Mouse (Mus musculus) adrenal gland, postnatal 25 days (tissue): ENCODE data around the gene Gabarapl2. TPM values are rescaled to one million over a fixed set of nuclear protein-coding genes. Genes with fewer than 3 reads are reported as not detected.
A peak's percentile ranks its signal among the peaks of the same experiment; 100 is the strongest.
"Not testable (repeated sequence)": the region's sequence is repeated elsewhere in the genome, so short reads cannot be mapped to it uniquely, and the experiment has no call there.

Experiments used
- DNase-seq: peaks from one replicate; pipeline ENCODE4 v3.0.0; 2021; ENCODE audit warnings: mixed read lengths
- total RNA-seq: library from RNA; stranded (reverse); gene quantifications from 2 replicates; pipeline ENCODE4 v1.2.3, GENCODE M21; 2021

The Gabarapl2 gene
- total RNA-seq, 1 experiment from 2014 or later: 172 TPM

GRCm38 (mm10) chr8:111937184-111937583, 3.3 kb upstream of the Gabarapl2 start:
- no peak for DNase-seq

GRCm38 (mm10) chr8:111938076-111938985, 2.2 kb upstream of the Gabarapl2 start:
- not testable (repeated sequence) for DNase-seq

- DNase-seq: peak; percentile 51
Observed at GRCm38 (mm10) chr8:111939516-111940142, 874 bp upstream of the Gabarapl2 start.

GRCm38 (mm10) chr8:111941101-111941454, 575 bp downstream of the Gabarapl2 start:
- DNase-seq: peak; percentile 53

GRCm38 (mm10) chr8:111943544-111943943, 3.0 kb downstream of the Gabarapl2 start:
- no peak for DNase-seq

GRCm38 (mm10) chr8:111947144-111947543, 6.6 kb downstream of the Gabarapl2 start:
- DNase-seq: no peak

- no peak for DNase-seq
Observed at GRCm38 (mm10) chr8:111947954-111948353, 7.5 kb downstream of the Gabarapl2 start.

GRCm38 (mm10) chr8:111950846-111951245, 10.3 kb downstream of the Gabarapl2 start:
- no peak for DNase-seq

- DNase-seq: no peak
Observed at GRCm38 (mm10) chr8:111951317-111951716, 10.8 kb downstream of the Gabarapl2 start.

GRCm38 (mm10) chr8:111951936-111952335, 11.4 kb downstream of the Gabarapl2 start:
- no peak for DNase-seq

- DNase-seq: no peak
Observed at GRCm38 (mm10) chr8:111954844-111955594, 14.5 kb downstream of the Gabarapl2 start.

- DNase-seq: no peak
Observed at GRCm38 (mm10) chr8:111955879-111956278, 15.4 kb downstream of the Gabarapl2 start.

GRCm38 (mm10) chr8:111957231-111957630, 16.7 kb downstream of the Gabarapl2 start:
- no peak for DNase-seq

GRCm38 (mm10) chr8:111960591-111961321, 20.3 kb downstream of the Gabarapl2 start:
- peak; percentile 21 for DNase-seq

GRCm38 (mm10) chr8:111961330-111961729, 20.8 kb downstream of the Gabarapl2 start:
- no peak for DNase-seq

GRCm38 (mm10) chr8:111962589-111962988, 22.1 kb downstream of the Gabarapl2 start:
- DNase-seq: no peak

- no peak for DNase-seq
Observed at GRCm38 (mm10) chr8:111963091-111963490, 22.6 kb downstream of the Gabarapl2 start.

- no peak for DNase-seq
Observed at GRCm38 (mm10) chr8:111963546-111963945, 23.0 kb downstream of the Gabarapl2 start.

GRCm38 (mm10) chr8:111964351-111964750, 23.8 kb downstream of the Gabarapl2 start:
- DNase-seq: no peak

- DNase-seq: peak; percentile 20
Observed at GRCm38 (mm10) chr8:111964849-111965561, 24.5 kb downstream of the Gabarapl2 start.

- no peak for DNase-seq
Observed at GRCm38 (mm10) chr8:111967246-111967870, 26.9 kb downstream of the Gabarapl2 start.
